Comparison of ENCODE assay signal across 10 mouse cellular contexts in genomic region chr6:24514552-24515284, GRCm38 (mm10). TPM values are rescaled to one million over a fixed set of nuclear protein-coding genes. Genes with fewer than 3 reads are reported as not detected.
A peak's percentile ranks its signal among the peaks of the same experiment; 100 is the strongest.
DNase-seq lines count a peak whose midpoint lies in the region; ATAC-seq and TF ChIP-seq lines count a peak whose summit lies in the region.
"Had no signal": no experiment of that assay in that cellular context is flagged by ENCODE, and none has a peak within 500 bp of the region (broad histone marks: within the 10 kb centered on the region; RNA-seq: fewer than 3 reads in every experiment).

Gene Iqub (minus strand): TSS chr6:24515067.

- no peak within 1 kb of the TSS for H3K4me3 ChIP-seq in MEL (ENCODE audit: control insufficient read depth in 1 of 2, insufficient read depth in 1 of 2, low read depth in 2 of 2, low read length in 2 of 2)
- H3K4me3 ChIP-seq in layer of hippocampus, adult 2 months = peak within 1 kb of the TSS; percentile 36
- no peak within 1 kb of the TSS for H3K4me3 ChIP-seq in neural tube, embryonic 13.5 days

- peak within 1 kb of the TSS; percentile 30 for H3K4me2 ChIP-seq in neural tube, embryonic 13.5 days

- TF ChIP-seq RAD21 in MEL (IDR thresholded peaks at IDR 0.05; ENCODE audit: low read depth, low read length) = no peak

- H3K79me2 ChIP-seq in MEL (ENCODE audit: control insufficient read depth, insufficient read depth, low read length, poor library complexity) = no peaks in the 10 kb centered on the region

- H3K9me3 ChIP-seq in MEL (replicated peaks; ENCODE audit: insufficient read depth, low read length) = no peaks in the 10 kb centered on the region
- H3K9me3 ChIP-seq in neural tube, embryonic 13.5 days = no peaks in the 10 kb centered on the region
- H3K9me3 ChIP-seq: G1E had no signal

- TF ChIP-seq POLR2A in MEL (IDR thresholded peaks at IDR 0.05; ENCODE audit: control insufficient read depth in 1 of 2, insufficient read depth in 1 of 2, low read depth in 1 of 2, low read length in 2 of 2, poor library complexity in 1 of 2) = no peak

- H3K27ac ChIP-seq in MEL (ENCODE audit: control insufficient read depth, low read depth, low read length) = no peak within 1 kb of the TSS
- peak within 1 kb of the TSS; percentile 90 for H3K27ac ChIP-seq in layer of hippocampus, adult 2 months
- 0 out of 2 replicates have a peak within 1 kb of the TSS, but pooled peaks have one; percentile 28 for H3K27ac ChIP-seq in neural tube, embryonic 13.5 days (replicated peaks)
- H3K27ac ChIP-seq: macrophage had no signal

- no peaks in the 10 kb centered on the region for H3K4me1 ChIP-seq in MEL (ENCODE audit: control insufficient read depth in 1 of 2, insufficient read depth in 2 of 2, low read length in 2 of 2)
- H3K4me1 ChIP-seq in neural tube, embryonic 13.5 days (replicated peaks) = peaks cover 6% of the 10 kb centered on the region; the same call in 1 of the 2 replicates

- TF ChIP-seq CTCF in MEL (IDR thresholded peaks at IDR 0.05 in 2 of 3, conservative IDR thresholded peaks at IDR 0.05 in 1 of 3; ENCODE audit: control insufficient read depth in 1 of 3, insufficient read depth in 1 of 3, low read depth in 2 of 3, low read length in 3 of 3, poor library complexity in 1 of 3, severe bottlenecking in 1 of 3) = no peak
- TF ChIP-seq CTCF in layer of hippocampus, adult 2 months (conservative IDR thresholded peaks at IDR 0.05) = peak; percentile 19

- DNase-seq in MEL (ENCODE audit: low read depth, low spot score) = peak; percentile 13
- DNase-seq in cerebellum, adult 9-10 months = peak; percentile 43
- peak; percentile 80 to 92 for DNase-seq in layer of hippocampus, adult 2 months (ENCODE audit: low spot score in 2 of 2)
- DNase-seq in lung, adult 18-20 months = peak; percentile 48 to 70
- DNase-seq in thymus, postnatal 0 days (ENCODE audit: low spot score) = peak; percentile 27

- no peaks in the 10 kb centered on the region; a peak in 1 of 4 replicates for H3K36me3 ChIP-seq in MEL (ENCODE audit: control insufficient read depth in 1 of 2, insufficient read depth in 2 of 2, low read length in 2 of 2)
- H3K36me3 ChIP-seq in neural tube, embryonic 13.5 days = peaks cover 14% of the 10 kb centered on the region

- peak; percentile 99 for ATAC-seq in frontal cortex, adult (ENCODE audit: low TSS enrichment)
- ATAC-seq in hematopoietic stem cell, adult 5-6 weeks (replicated peaks in 1 of 2; ENCODE audit: insufficient read depth in 1 of 2, low FRiP score in 2 of 2, low TSS enrichment in 1 of 2, low read depth in 1 of 2, poor library complexity in 2 of 2, severe bottlenecking in 2 of 2) = peak; percentile 98 to 100
- peak; percentile 86 for ATAC-seq in neural tube, embryonic 13.5 days (ENCODE audit: low read depth)

- no peak for TF ChIP-seq EP300 in MEL (IDR thresholded peaks at IDR 0.05; ENCODE audit: low read depth in 1 of 2, low read length in 2 of 2)

- no peaks in the 10 kb centered on the region for H3K27me3 ChIP-seq in MEL (ENCODE audit: control insufficient read depth in 1 of 2, insufficient read depth in 2 of 2, low read length in 2 of 2)
- H3K27me3 ChIP-seq in neural tube, embryonic 13.5 days = no peaks in the 10 kb centered on the region

- H3K9ac ChIP-seq in MEL (ENCODE audit: control insufficient read depth, low read depth, low read length, poor library complexity, severe bottlenecking) = no peak within 1 kb of the TSS
- H3K9ac ChIP-seq in neural tube, embryonic 13.5 days = peak within 1 kb of the TSS; percentile 54

- WGBS in neural tube, embryonic 13.5 days = 27% methylated on average over 13 of the region's 13 CpGs

TF ChIP-seq in MEL, 35 proteins besides CTCF, POLR2A, EP300 and RAD21:
- TF ChIP-seq SIN3A (IDR thresholded peaks at IDR 0.05; ENCODE audit: low read length) (no peak), USF1 (IDR thresholded peaks at IDR 0.05; ENCODE audit: low read depth, low read length) (no peak), POLR2AphosphoS2 (IDR thresholded peaks at IDR 0.05; ENCODE audit: low read length) (no peak), HCFC1 (IDR thresholded peaks at IDR 0.05; ENCODE audit: low read depth, low read length) (no peak), POLR2AphosphoS5 (IDR thresholded peaks at IDR 0.05; ENCODE audit: borderline replicate concordance, low read depth, low read length) (no peak), MYB (IDR thresholded peaks at IDR 0.05; ENCODE audit: low read depth, low read length) (no peak), MYC (IDR thresholded peaks at IDR 0.05; ENCODE audit: low read depth, low read length) (no peak), MAX (IDR thresholded peaks at IDR 0.05; ENCODE audit: low read length) (no peak), ZNF384 (IDR thresholded peaks at IDR 0.05; ENCODE audit: low read depth, low read length) (no peak), TAL1 (IDR thresholded peaks at IDR 0.05; ENCODE audit: low read length) (no peak), E2F4 (IDR thresholded peaks at IDR 0.05; ENCODE audit: borderline replicate concordance, low read depth, low read length) (no peak), MXI1 (IDR thresholded peaks at IDR 0.05; ENCODE audit: low read depth, low read length) (no peak), MAFK (IDR thresholded peaks at IDR 0.05; ENCODE audit: borderline replicate concordance, low read depth, low read length) (no peak), USF2 (IDR thresholded peaks at IDR 0.05; ENCODE audit: borderline replicate concordance in 1 of 2, insufficient read depth in 1 of 2, low read depth in 1 of 2, low read length in 2 of 2) (no peak), NRF1 (IDR thresholded peaks at IDR 0.05; ENCODE audit: insufficient read depth, low read depth, low read length, poor library complexity, severe bottlenecking) (no peak)
TF ChIP-seq in MEL: peak in this region for 0.

RNA-seq across cellular contexts. Expression of gene Iqub, which starts in this region (rescaled TPM):
- total RNA-seq in MEL (2012; rRNA removed) = not detected in 2 replicates
- polyA plus RNA-seq in MEL (2012; ENCODE audit: insufficient read depth in 1 of 2, insufficient read length in 2 of 2, low read depth in 1 of 2, low replicate concordance in 2 of 2, missing spikeins in 1 of 2) = not detected
- total RNA-seq in hematopoietic stem cell, adult 5-6 weeks (2017) = not detected in 2 replicates
- total RNA-seq in layer of hippocampus, adult 2 months (2021) = 1 to 10 TPM; 2.7 TPM
- 0.61 and 0.68 TPM in 2 replicates for polyA plus RNA-seq in neural tube, embryonic 13.5 days (2015; fragmentation: Nextera tagmentation; extraction: Ambion mirVana)
- 0.08 and 0.16 TPM in 2 replicates for polyA plus RNA-seq in thymus, postnatal 0 days (2015; fragmentation: Nextera tagmentation; extraction: Ambion mirVana)
- polyA plus RNA-seq: G1E, macrophage had no signal

Comparison
In these comparisons a context has a peak if more than half of its experiments do, and no peak if none do; other contexts are left out.
1. Peak in DNase-seq in MEL; RNA of the gene not detected or under 1 TPM.
2. Peak in ATAC-seq in hematopoietic stem cell, adult 5-6 weeks; RNA of the gene not detected or under 1 TPM.
3. Peak in ATAC-seq, H3K27ac ChIP-seq, H3K9ac ChIP-seq and H3K4me2 ChIP-seq in neural tube, embryonic 13.5 days; RNA of the gene not detected or under 1 TPM.
4. Peak in DNase-seq in thymus, postnatal 0 days; RNA of the gene not detected or under 1 TPM.
5. DNase-seq: peak in every context shown above with its lines; median percentile 86 in layer of hippocampus, adult 2 months; 59 in lung, adult 18-20 months; 43 in cerebellum, adult 9-10 months; 27 in thymus, postnatal 0 days; 13 in MEL.